Mouse (Mus musculus) embryonic facial prominence, embryonic 12.5 days (tissue): ENCODE results near the gene Zswim5. TPM values are rescaled to one million over a fixed set of nuclear protein-coding genes. Genes with fewer than 3 reads are reported as not detected.

ENCODE experiments used
- ATAC-seq: fragments of 200-750 bp; cut with Nextera tagmentation; 2 replicates; pipeline ENCODE4 v1.8.0; 2017; ENCODE audit not compliant: insufficient number of reproducible peaks, insufficient read depth, low FRiP score, low TSS enrichment
- H3K27ac ChIP-seq: fragments of 300-500 bp; sonication (generic); 2 replicates; pipeline ENCODE4 v1.5.1; 2016; ENCODE audit warnings: mild to moderate bottlenecking
- H3K27me3 ChIP-seq: fragments of 300-500 bp; sonication (generic); 2 replicates; pipeline ENCODE4 v1.6.1; 2016; ENCODE audit warnings: mild to moderate bottlenecking, moderate library complexity
- H3K36me3 ChIP-seq: fragments of 300-500 bp; sonication (generic); 2 replicates; pipeline ENCODE4 v1.6.1; 2016; ENCODE audit warnings: mild to moderate bottlenecking
- H3K4me1 ChIP-seq: fragments of 300-500 bp; sonication (generic); 2 replicates; pipeline ENCODE4 v1.6.1; 2016
- H3K4me2 ChIP-seq: fragments of 300-500 bp; sonication (generic); replicated peaks from 2 replicates; pipeline ENCODE4 v1.6.1; 2016; ENCODE audit warnings: mild to moderate bottlenecking, moderate library complexity
- H3K4me3 ChIP-seq: fragments of 300-500 bp; sonication (generic); 2 replicates; pipeline ENCODE4 v1.5.1; 2016; ENCODE audit warnings: mild to moderate bottlenecking
- H3K9ac ChIP-seq: fragments of 300-500 bp; sonication (generic); 2 replicates; pipeline ENCODE4 v1.6.1; 2016; ENCODE audit warnings: mild to moderate bottlenecking, moderate library complexity
- H3K9me3 ChIP-seq: fragments of 300-500 bp; sonication (generic); 2 replicates; pipeline ENCODE4 v1.6.1; 2016; ENCODE audit warnings: mild to moderate bottlenecking, moderate library complexity
- WGBS: fragments of 180-500 bp; shearing (Covaris S2); methylation state at CpG from one replicate; pipeline ENCODE4 v1.1.7; 2016; 5-methylcytosine and 5-hydroxymethylcytosine counted together
- polyA plus RNA-seq: library from polyadenylated mRNA; unstranded; fragments of >200 nt; fragmentation: Nextera tagmentation; extraction: Ambion mirVana; gene quantifications from 2 replicates; pipeline ENCODE4 v1.2.1, GENCODE M21; 2016

The Zswim5 gene
- polyA plus RNA-seq, 1 experiment from 2014 or later = 1.5 TPM

- H3K27ac ChIP-seq = no peak overlapping the region
- 59% methylated on average over 4 of the region's 4 CpGs for WGBS
- no peaks in the 10 kb centered on the region for H3K4me1 ChIP-seq
- H3K9ac ChIP-seq = no peak overlapping the region
- H3K4me2 ChIP-seq = no peak overlapping the region
- H3K4me3 ChIP-seq = no peak overlapping the region
- H3K9me3 ChIP-seq = no peaks in the 10 kb centered on the region
- no peaks in the 10 kb centered on the region for H3K27me3 ChIP-seq
- no peaks in the 10 kb centered on the region for H3K36me3 ChIP-seq
- ATAC-seq = no peak
These were observed 51.0 kb downstream of the Zswim5 start for GRCm38 (mm10) chr4:116928006-116928651.

DNA sequence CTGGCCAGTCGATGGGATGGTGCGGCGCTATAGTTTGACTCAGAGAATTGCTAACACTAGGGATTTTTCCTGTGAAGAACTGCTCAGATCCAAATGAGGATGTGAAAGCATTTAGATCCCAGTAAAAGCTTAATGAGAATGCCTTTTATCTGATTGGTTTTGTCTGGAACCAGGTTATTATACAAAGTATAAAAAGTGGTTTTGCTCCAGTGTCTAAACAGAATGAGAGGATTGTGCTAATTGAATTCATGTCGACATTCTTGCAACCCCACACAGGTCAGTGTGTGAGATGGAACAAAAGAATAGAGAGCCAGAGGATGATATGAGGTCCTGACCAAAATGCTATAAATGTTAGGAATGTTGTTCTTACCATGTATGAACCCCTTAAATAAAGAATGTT is 62.4 kb downstream of the Zswim5 start:
- H3K27me3 ChIP-seq = no peaks in the 10 kb centered on the region
- H3K4me3 ChIP-seq = no peak overlapping the region

GRCm38 (mm10) chr4:116942695-116943094 is 65.5 kb downstream of the Zswim5 start:
- WGBS = 71% methylated on average over 2 of the region's 2 CpGs
- no peak for ATAC-seq
- no peaks in the 10 kb centered on the region for H3K9me3 ChIP-seq
- H3K4me1 ChIP-seq = no peaks in the 10 kb centered on the region
- H3K27me3 ChIP-seq = no peaks in the 10 kb centered on the region
- H3K9ac ChIP-seq = no peak overlapping the region
- no peak overlapping the region for H3K4me2 ChIP-seq
- H3K4me3 ChIP-seq = no peak overlapping the region
- no peak overlapping the region for H3K27ac ChIP-seq
- H3K36me3 ChIP-seq = no peaks in the 10 kb centered on the region

More for the DNA sequence above, 62.4 kb downstream of the Zswim5 start:
- H3K4me2 ChIP-seq = no peak overlapping the region
- no peaks in the 10 kb centered on the region for H3K4me1 ChIP-seq
- 78% methylated on average over 4 of the region's 4 CpGs for WGBS
- no peaks in the 10 kb centered on the region for H3K36me3 ChIP-seq
- no peaks in the 10 kb centered on the region for H3K9me3 ChIP-seq
- no peak overlapping the region for H3K9ac ChIP-seq
- ATAC-seq = no peak
- no peak overlapping the region for H3K27ac ChIP-seq

DNA sequence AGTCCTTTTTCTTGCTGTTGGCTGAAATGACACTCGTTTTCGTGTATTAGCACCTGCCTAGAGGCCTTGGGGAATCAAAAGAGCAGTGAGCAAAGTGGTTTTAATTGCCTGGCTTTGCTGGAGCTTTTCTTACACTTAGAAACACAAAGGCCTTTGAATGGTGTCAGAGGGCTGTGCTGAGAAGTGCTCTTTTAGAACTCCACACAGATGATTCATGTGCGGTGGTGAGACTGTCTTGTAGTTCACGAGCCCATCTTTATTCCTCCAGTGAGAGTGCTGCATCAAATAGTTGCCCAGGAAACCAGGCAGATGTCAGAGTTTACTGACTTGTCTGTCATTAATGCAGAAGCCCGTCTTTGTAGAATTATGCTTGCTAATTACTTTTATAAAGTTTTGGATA is 66.9 kb downstream of the Zswim5 start:
- Histone ChIP-seq H3K4me3 (no peak overlapping the region), H3K9me3 (no peaks in the 10 kb centered on the region), H3K9ac (no peak overlapping the region), H3K4me1 (no peaks in the 10 kb centered on the region), H3K27ac (no peak overlapping the region), H3K36me3 (no peaks in the 10 kb centered on the region), H3K27me3 (no peaks in the 10 kb centered on the region), H3K4me2 (no peak overlapping the region)
- 56% methylated on average over 5 of the region's 5 CpGs for WGBS
- ATAC-seq = no peak

GRCm38 (mm10) chr4:116951642-116952041 is 74.5 kb downstream of the Zswim5 start:
- H3K27ac ChIP-seq = no peak overlapping the region
- H3K9ac ChIP-seq = no peak overlapping the region
- 35% methylated on average over 1 of the region's 1 CpGs for WGBS
- H3K36me3 ChIP-seq = no peaks in the 10 kb centered on the region
- H3K27me3 ChIP-seq = no peaks in the 10 kb centered on the region
- no peak overlapping the region for H3K4me3 ChIP-seq
- no peak overlapping the region for H3K4me2 ChIP-seq
- no peak for ATAC-seq
- H3K9me3 ChIP-seq = no peaks in the 10 kb centered on the region
- H3K4me1 ChIP-seq = no peaks in the 10 kb centered on the region

DNA sequence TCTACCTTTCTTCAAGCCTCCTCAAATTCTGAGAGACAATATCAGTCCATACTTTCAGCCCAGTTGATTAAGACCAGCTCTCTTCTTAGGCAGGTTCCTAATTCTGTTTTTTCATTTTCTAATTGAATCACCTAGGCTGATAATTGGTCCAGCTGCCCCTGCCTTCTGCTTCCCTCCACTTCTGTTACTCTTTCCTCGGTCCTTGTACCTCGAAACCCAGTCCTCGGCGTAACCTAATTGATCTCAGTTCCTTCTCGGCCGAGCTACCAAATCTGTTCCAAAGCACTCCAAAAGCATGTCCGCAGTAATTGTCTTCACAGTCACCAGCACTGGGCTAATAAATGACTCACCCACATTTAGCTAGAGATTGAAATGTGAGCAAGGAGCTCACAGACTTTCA is 77.8 kb downstream of the Zswim5 start:
- no peaks in the 10 kb centered on the region for H3K9me3 ChIP-seq
- H3K36me3 ChIP-seq = no peaks in the 10 kb centered on the region
- H3K4me3 ChIP-seq = no peak overlapping the region
- H3K9ac ChIP-seq = no peak overlapping the region
- H3K4me2 ChIP-seq = no peak overlapping the region
- no peaks in the 10 kb centered on the region for H3K4me1 ChIP-seq
- 73% methylated on average over 7 of the region's 7 CpGs for WGBS
- ATAC-seq = no peak
- no peaks in the 10 kb centered on the region for H3K27me3 ChIP-seq
- no peak overlapping the region for H3K27ac ChIP-seq

DNA sequence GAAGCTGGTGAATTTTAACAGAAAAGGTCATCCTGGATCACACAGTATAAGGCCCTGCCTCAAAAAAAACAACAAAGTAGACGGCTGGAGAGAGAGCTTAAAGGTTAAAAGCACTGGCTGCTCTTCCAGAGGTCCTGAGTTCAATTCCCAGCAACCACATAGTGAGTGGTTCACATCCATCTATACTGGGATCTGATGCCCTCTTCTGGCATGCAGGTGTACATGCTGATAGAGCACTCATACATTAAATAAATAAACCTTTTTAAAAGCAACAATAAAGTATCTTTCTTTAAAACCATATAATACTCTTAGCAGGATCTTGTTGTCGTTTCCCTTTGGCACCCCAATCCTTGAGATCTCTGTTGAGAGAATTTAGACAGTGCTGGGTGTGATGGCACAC is 99.3 kb downstream of the Zswim5 start:
- Histone ChIP-seq H3K36me3 (no peaks in the 10 kb centered on the region), H3K9ac (no peak overlapping the region), H3K4me3 (no peak overlapping the region), H3K27ac (no peak overlapping the region), H3K4me1 (no peaks in the 10 kb centered on the region), H3K27me3 (no peaks in the 10 kb centered on the region), H3K9me3 (no peaks in the 10 kb centered on the region), H3K4me2 (no peak overlapping the region)
- ATAC-seq = no peak
- WGBS = 72% methylated on average over 2 of the region's 2 CpGs

GRCm38 (mm10) chr4:116985681-116986080 is 108.5 kb downstream of the Zswim5 start:
- no peak overlapping the region for H3K9ac ChIP-seq
- no peaks in the 10 kb centered on the region for H3K27me3 ChIP-seq
- ATAC-seq = no peak
- no peak overlapping the region for H3K4me3 ChIP-seq
- no peak overlapping the region for H3K4me2 ChIP-seq
- H3K36me3 ChIP-seq = peaks cover 3% of the 10 kb centered on the region; the same call in 1 of the 2 replicates
- H3K27ac ChIP-seq = no peak overlapping the region
- 90% methylated on average over 7 of the region's 7 CpGs for WGBS
- H3K9me3 ChIP-seq = no peaks in the 10 kb centered on the region
- no peaks in the 10 kb centered on the region for H3K4me1 ChIP-seq

GRCm38 (mm10) chr4:116986400-116987121 is 109.4 kb downstream of the Zswim5 start:
- Histone ChIP-seq H3K27ac (no peak overlapping the region), H3K4me3 (no peak overlapping the region), H3K9ac (no peak overlapping the region), H3K4me2 (no peak overlapping the region), H3K27me3 (no peaks in the 10 kb centered on the region), H3K9me3 (no peaks in the 10 kb centered on the region), H3K36me3 (peaks cover 3% of the 10 kb centered on the region; the same call in 1 of the 2 replicates), H3K4me1 (no peaks in the 10 kb centered on the region)
- 61% methylated on average over 17 of the region's 17 CpGs for WGBS
- ATAC-seq = peak; percentile 77; the same call in 1 of the 2 replicates

GRCm38 (mm10) chr4:116987122-116987456 is 109.9 kb downstream of the Zswim5 start:
- H3K36me3 ChIP-seq = peaks cover 3% of the 10 kb centered on the region; the same call in 1 of the 2 replicates
- H3K4me2 ChIP-seq = no peak overlapping the region
- H3K27me3 ChIP-seq = no peaks in the 10 kb centered on the region
- 64% methylated on average over 5 of the region's 5 CpGs for WGBS
- H3K4me1 ChIP-seq = no peaks in the 10 kb centered on the region
- no peak overlapping the region for H3K4me3 ChIP-seq
- H3K9ac ChIP-seq = no peak overlapping the region
- H3K27ac ChIP-seq = no peak overlapping the region
- H3K9me3 ChIP-seq = no peaks in the 10 kb centered on the region
- no peak for ATAC-seq

GRCm38 (mm10) chr4:116989731-116990130 is 112.6 kb downstream of the Zswim5 start:
- peaks cover 3% of the 10 kb centered on the region; the same call in 1 of the 2 replicates for H3K36me3 ChIP-seq
- 58% methylated on average over 6 of the region's 6 CpGs for WGBS
- no peak overlapping the region for H3K27ac ChIP-seq
- peaks cover 10% of the 10 kb centered on the region for H3K4me1 ChIP-seq
- H3K27me3 ChIP-seq = no peaks in the 10 kb centered on the region
- H3K4me2 ChIP-seq = no peak overlapping the region
- no peak for ATAC-seq
- no peak overlapping the region for H3K4me3 ChIP-seq
- no peaks in the 10 kb centered on the region for H3K9me3 ChIP-seq
- no peak overlapping the region for H3K9ac ChIP-seq

DNA sequence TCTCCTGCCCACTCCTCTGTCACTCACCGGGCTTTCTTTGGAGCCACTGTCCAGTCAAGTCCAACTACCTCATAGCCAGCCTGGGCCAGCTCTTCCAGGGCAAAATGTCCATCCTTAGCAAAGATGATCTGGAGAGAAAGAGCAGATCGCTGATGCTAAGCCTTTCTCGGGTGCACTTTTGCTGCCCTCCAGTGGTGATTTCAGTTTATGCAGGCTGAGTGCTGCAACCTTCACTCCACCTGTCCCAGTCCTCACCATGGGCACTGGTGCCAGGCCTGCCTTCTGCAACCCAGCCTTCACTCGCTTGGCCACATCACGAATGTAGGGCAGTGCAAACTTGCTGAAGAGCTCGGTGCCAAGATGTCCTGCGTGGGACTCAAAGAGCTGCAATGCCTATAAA is 114.2 kb downstream of the Zswim5 start:
- WGBS = 9% methylated on average over 7 of the region's 7 CpGs
- peaks cover 3% of the 10 kb centered on the region; the same call in 1 of the 2 replicates for H3K36me3 ChIP-seq
- H3K9ac ChIP-seq = no peak overlapping the region
- H3K4me3 ChIP-seq = no peak overlapping the region
- peaks cover 19% of the 10 kb centered on the region for H3K4me1 ChIP-seq
- H3K27me3 ChIP-seq = no peaks in the 10 kb centered on the region
- H3K4me2 ChIP-seq = no peak overlapping the region
- H3K9me3 ChIP-seq = no peaks in the 10 kb centered on the region
- H3K27ac ChIP-seq = no peak overlapping the region
- ATAC-seq = no peak
